Mouse (Mus musculus): ENCODE data around the gene Car5a.

Car5a gene

DNA sequence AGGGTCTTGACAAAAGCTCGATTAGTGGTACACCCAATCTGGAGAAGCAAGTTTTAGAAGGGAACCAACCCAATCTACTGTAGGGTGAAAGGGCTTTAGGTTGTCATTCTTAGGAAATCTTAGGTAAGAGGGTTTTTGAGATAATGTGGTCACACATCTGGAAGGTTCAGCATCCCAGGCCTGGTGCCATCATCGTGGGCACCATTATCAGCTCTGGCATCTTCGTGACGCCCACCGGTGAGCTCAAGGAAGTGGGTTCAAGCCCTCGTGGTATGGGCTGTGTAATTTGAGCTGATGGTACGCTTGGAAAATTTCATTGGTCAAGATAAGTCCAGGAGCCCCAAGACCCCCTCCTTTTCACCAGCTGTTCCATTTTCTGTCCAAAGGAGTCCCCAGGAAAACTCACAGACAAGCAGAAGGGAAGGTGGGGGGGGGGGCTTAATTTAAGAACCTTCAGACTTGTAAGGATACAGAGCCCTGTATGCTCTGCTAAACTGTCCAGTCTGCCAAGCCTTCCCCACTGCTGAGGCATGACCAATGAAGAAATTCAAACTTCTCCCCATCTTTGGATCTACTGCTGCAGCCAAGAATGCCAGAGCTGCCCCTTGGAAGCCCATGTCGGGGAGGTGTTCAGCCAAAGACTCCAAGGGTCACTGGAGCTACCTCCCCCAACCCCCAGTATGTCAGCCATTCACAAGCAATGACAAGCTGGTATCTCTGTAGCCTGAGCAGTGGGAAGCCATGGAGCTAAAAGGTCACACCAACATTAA, 36.1 kb downstream of the Car5a start:
- no peak for DNase-seq (ENCODE audit: low read depth in 2 of 2, low spot score in 2 of 2)

DNA sequence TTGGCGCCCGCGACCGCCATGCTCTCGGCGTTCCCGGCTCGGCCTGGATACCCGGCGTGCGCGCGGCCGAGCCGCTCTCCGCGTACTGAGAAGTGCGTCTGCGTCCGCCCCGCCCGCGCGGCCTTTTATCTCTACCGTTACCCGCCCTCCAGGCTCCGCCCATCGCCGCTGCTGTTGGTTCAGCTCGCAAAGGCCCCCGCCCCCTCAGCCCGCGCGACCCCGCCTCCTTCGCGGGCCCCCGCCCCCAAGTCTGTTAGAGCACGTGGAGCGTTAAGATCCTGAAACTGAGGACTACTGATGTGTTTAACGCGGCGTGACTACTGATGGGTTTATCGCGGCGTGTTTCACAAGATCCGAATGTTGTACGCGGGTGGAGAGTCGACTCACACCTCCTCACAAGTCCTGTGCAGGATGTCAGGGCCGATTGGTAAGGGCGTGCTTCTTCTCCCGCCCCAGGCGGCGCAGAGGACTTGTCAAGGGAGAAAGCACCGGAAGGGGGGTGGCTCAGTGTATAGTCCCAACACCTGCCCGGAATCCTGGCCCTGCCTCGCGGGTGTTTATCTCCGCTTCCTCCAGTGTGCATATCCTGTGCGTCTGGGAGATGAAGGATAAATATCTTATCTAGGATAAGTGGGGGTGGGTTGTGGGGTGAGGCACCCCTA, 37.0 kb downstream of the Car5a start, which contains the start of gene Slc7a5:
Gene Slc7a5 (minus strand): TSS at position 108 of the 662 bp plus-strand sequence.
- DNase-seq (ENCODE audit: low read depth in 2 of 2, low spot score in 2 of 2), result peak; percentile 92 to 95

DNA sequence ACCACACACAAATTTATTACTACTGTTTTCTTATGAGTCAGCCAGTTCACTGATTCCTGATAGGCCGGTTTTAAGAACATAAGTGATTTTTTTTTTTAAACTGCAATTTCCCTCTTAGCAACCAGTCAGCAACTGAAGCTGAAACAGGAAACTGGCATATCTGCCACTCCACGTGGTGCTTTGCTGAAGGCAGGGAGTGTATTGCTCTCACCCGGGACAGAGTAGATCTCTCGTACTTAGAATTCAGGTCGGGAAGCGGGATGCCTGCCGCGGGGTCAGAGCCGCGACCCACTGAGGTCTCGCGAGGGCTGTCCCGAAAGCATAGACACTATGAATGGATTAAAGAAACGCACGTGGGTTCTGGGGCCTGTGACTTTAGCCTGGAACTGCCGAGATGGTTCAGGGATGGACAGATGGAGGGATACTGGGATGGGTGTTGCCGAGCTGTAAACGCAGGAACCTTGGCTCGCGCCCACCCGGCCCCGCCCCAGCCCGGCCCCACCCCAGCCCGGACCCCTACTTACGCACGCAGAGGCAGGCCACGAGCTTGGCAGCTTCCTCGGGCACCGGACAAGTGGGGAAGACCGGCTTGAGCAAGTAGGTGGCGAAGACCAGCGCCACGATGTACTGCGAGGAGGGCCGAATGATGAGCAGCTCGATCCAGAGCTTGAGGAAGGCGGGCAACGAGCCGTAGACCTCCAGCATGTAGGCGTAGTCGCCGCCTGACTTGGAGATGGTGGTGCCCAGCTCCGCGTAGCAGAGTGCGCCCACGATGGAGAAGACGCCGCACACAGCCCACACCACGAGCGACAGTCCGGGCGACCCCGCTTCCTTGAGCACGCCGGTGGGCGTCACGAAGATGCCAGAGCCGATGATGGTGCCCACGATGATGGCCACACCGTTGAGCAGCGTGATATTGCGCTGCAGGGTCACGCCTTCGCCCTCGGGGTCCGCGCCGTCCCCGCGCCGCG, 37.9 kb downstream of the Car5a start:
- DNase-seq (ENCODE audit: low read depth in 2 of 2, low spot score in 2 of 2), result peak; percentile 12 to 26

DNA sequence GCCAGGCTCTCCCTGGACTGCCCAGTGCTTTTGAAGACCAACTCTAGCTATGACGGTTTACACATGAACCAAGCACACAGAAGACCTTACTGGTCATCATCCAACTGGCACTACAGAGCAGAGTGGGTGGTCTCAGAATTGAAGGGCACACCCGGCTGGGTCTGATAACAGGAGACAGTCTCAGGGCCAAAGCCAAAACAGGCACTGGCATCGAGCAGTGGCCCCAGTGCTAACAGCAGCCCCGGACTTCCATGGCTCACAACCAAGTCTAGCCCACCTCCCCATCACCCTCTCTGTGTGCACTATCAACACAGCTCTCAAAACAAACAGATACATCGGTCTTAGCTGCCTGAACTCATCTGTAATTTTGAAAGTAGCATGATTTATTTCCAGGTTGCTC, 38.8 kb downstream of the Car5a start:
- no peak for DNase-seq (ENCODE audit: low read depth in 2 of 2, low spot score in 2 of 2)

DNA sequence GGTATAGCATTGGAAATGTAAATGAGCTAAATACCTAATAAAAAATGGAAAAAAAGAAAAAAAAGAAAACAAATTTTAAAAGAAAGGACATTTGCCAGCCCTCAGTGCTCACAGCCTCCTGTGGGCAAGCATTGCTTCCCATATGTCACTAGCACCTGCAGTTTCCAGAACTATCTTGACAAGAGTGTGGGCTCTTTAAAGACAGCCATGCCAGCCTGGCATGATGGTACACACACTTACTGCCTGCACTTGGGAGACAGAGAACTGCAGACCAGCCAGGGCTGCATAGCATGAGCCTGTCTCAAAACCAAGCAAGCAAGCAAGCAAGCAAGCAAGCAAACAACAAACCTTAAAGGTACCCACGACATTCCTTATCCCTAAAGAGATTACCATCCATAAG, 39.3 kb downstream of the Car5a start:
- DNase-seq (ENCODE audit: low read depth in 2 of 2, low spot score in 2 of 2), result no peak

DNA sequence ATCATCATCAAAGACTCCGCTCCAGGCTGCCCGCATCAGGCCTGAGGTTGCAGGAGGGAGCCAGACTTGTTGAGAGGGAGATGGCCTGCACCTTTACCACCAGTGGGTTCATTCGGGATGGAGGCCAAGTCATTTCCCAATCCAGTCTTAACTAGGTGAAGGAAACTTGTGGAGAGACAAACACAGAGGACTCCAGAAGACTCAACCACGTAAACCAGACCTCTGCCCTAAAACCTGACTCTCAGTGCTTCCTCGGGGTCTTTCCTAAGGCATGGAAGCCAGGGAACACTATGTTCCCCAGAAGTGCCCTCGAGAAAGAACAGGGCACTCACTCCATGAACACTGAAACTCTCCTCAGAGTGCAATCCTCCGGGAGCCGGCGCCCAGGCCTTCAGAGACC, 39.7 kb downstream of the Car5a start:
- no peak for DNase-seq (ENCODE audit: low read depth in 2 of 2, low spot score in 2 of 2)

DNA sequence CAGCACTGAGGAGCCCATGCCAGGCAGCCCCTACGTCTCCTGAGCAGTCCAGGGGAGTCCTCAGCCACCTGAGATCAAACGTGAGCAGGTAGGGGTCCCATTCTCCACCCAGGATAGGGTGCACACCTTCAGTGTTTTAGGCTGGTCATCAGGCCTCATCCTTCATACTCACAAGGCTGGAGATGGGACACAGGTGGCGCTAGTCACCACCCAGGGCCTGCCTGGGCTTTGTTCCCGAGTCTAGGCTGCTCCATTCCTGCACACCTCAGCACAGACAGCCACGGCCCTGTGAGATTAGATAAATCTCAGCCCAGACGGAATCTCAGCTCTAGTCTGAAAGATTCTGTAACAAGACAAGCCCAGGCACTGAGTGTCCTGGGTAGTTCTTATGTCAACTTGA, 40.7 kb downstream of the Car5a start:
- no peak for DNase-seq (ENCODE audit: low read depth in 2 of 2, low spot score in 2 of 2)

DNA sequence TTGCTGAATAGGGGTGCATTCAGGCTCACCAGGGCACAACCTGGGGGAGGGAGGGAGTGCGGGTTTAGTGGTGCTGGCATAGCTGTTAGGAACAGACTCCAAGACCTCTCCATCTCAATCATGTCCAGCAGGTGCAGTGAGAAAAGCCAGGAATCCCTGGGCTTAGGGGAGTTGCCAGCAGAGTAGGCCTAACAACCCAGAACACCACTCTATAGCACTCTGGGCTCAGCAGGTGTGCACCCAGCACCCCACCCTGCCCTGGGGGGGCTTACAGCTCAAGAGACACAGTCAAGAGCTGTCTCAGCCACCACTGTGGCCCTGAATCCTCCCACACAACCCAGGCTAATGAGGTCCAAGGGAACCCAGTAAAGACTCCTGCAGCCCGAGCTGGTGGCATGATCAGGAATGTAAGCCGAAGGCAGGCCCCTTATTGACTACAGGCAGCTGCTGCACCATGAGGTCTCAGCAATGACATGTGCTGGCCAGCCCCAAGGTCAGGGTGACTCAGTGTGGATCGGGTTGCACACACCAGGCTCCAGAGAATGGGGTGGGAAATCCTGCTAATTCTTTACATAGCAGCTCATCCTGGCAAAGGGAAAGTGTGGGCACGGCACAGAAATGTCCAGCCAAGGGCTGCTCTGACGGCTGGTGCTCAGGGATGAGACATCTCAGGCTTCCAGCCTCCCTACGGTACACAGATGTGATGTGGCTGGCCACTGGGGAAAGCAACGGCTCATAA, 43.0 kb downstream of the Car5a start:
- no peak for DNase-seq (ENCODE audit: low read depth in 2 of 2, low spot score in 2 of 2)

DNA sequence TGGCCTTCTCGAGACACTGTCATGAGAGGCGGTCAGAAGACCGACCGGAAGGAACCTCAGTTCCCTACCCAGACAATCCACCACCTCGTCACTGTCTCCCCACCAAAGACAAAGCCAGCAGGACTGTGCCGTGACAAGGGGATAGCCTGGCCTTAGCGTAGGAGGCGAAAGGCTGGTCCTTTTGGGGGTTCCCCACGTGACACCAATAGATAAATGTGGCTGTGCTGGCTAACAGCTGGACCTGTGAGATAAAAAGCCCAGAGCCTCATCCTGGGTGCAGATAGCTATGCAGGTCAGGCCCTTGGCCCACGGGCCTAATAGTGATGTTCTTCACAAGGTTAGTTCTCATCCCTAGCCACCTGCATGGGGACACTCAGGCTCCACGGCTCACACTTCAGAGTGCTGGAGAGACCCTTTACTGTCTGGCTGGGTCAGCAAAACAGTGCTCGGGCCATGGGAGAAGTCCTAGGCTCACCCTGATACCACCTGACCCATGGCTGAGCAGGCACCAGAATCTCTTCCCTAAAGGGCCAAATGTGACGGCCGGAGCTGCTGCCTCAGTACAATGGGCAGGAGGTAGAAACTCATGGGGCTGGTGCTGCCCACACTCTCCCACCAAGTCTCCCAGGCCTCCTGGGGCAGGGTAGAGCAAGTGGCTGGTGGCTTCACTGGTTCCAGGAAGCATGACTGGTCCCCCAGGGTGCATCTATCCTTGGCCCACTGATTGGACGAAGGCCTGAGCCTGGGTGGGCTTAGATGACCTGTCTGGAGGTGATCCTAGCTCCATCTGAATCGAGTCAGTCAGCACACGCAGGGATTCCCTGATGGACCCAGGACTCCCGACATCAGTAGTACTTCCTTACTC, 45.3 kb downstream of the Car5a start:
- DNase-seq (ENCODE audit: low read depth in 2 of 2, low spot score in 2 of 2), result no peak

DNA sequence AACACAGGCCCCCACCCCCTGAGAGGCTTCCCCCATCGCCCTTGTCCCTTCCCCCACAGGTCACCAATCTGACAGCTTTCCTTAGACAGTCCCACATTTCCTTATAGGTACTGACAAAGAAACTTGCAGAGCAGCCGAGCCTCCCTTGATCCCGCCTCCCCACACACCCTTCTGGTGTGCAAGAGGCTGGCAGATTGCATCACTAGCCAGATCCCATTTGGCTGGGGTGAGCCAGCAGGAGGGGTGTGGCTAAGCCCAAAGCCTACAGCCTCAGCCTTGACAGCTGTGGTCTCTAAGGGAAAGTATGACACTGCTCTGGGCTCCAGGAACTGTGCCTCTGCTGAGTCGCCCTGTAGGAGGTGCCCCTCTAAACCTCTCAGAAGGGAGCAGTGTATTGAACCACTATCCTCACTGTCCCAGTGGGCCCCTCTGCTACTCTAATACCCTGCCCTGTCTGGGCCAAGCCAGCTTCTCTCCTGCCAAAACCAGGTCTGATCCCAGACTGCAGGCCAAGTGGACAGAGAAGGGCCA, 46.2 kb downstream of the Car5a start:
- no peak for DNase-seq (ENCODE audit: low read depth in 2 of 2, low spot score in 2 of 2)

DNA sequence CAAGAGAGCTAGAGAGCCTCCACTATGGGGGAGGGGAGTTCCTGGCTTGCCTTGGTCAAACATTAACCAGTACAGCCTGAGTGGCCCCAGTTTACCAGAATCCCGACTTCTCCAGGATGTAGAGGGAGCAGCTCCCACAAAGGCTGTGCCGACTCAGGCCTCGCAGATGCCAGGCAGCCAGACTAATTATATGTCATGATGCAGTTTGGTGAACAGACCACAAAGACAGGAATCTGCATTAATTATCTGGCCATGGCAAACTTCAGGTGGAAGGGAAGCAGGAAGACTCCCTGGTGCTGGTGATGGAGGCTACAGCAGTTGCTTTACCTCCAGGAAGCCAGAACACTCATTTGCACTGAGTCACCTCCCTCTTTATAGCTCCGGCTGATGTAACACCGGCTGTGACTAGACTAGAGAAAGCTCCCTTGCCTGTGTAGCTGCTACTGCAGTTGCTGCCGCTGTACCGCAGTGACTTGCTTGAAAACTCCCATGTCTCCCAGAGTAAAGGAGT, 46.8 kb downstream of the Car5a start:
- DNase-seq (ENCODE audit: low read depth in 2 of 2, low spot score in 2 of 2), result no peak

DNA sequence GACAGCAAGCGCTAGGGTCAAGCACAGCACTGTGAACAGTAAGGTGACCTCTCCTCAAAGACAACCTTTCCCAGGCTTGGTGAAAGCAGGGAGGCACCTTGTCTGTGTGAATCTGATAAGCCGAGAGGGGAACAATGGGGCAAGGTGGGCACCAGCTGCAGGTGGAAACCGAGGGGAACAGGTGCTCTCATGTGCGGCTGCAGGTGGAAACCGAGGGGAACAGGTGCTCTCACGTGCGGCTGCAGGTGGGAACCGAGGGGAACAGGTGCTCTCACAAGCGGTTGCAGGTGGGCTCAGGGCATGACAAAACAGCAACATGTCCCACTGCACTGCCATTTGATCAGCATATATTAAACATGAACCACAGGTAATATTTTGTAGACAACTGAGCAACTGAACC, 47.5 kb downstream of the Car5a start:
- no peak for DNase-seq (ENCODE audit: low read depth in 2 of 2, low spot score in 2 of 2)

DNA sequence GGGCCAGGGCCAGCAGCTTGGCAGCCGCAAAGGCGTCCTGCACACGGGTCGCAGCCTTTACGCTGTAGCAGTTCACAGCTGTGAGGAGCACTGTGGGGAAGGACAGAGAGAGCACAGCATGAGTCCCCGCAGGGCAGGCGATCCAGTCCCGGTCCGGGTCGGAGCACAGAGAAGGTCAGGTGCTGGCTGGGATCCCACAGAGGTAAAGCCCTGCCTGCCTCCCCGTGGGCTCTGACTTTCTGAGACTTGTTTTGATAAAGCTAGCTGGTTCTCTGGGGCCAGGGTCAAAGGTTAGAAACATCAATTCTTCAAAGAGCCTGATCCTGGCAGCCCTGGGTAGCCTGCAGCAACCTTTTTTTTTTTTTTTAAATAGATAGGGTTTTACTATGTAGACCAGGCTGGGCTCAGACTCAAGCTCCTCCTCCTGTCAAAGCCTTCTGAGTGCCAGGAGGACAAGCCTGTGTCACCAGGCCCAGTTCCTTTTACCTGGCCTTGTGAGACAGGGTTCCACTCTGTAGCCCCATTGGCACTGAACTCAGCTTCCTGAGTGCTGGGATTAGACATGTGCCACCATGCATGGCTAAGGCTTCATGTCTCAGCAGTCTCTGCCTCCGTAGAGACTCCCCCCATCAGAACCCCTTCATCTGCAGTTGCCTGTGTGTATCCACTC, 48.1 kb downstream of the Car5a start:
- no peak for DNase-seq (ENCODE audit: low read depth in 2 of 2, low spot score in 2 of 2)

DNA sequence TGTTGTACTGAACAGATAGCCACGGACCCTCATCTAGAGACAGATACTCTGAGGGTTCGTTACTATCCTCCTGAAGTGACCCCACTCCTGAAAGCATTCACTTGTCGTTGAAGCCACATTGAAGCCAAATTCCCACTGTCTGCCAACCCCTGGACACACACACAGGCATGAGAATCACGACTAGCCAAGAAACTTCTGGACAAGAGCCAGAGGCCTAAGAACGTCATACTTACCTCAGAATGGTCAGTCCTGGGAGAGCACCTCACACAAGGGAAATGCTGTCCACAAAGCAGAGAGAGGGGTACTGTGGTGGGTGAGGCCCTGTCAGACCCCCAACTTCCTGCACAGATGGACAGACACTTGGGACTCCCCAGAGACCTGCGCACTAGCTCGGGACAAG, 48.8 kb downstream of the Car5a start:
- no peak for DNase-seq (ENCODE audit: low read depth in 2 of 2, low spot score in 2 of 2)

DNA sequence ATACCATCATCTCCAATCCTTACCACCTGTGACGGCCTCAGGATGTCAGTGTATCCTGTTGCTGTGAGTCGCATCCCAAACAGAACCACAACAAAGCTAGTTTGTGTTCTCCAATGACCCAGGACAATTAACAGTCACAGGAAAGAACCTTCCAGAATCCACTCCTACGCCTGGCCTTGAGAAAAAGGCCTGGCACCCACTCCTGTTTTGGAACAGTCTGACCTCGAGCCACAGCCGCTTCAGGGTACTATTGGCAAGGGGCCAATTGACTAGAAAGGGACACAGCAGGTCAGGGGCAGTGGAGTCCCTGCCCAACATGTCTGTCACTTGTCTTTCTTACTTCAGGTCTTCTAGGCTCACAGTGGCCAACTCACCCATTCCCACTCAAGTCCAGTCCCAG, 51.8 kb downstream of the Car5a start:
- DNase-seq (ENCODE audit: low read depth in 2 of 2, low spot score in 2 of 2), result no peak

DNA sequence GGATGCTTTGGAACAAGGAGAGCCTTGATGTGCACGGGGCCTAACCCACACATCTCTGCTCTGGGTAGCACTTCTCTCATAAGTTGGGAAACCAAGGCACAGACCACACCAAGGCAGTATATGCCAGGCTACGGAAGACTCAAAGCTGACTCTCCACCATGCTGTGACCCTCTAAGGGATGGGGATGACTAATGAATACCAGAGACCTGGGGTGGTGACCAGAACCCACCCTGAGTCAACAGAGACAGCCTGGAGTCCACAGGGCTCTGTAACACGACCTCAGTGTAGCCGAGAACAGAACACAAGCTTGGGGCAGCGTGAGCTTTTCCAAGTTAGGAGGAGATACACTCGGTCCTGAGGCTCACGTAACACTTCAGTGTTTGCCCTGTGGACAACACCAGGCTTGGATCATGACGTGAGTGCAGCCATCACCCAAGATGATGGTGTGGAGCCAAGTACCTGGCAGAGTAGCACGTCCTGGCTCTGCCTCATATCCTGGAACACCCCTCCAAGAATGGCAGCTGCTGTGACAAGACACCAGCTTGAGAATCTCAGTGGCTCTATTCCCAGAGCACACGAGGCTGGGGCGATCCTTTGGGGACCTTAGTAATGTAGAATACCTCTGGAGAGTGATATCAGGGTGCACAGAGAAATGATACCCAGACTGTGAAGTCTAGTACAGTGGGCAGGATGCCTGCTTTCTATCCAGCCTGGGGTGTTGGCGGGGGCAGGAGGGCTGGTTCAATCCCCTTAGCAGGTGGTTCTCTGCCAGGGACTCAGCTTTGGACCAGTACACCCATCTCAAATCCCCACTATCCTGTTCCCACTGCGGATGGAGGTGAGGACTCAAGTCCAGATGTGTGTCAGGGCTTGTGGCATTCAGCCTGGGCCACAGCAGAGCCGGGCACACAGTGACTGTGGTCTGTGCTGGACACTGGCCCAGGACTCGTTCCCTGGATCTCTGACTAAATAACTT, 54.6 kb downstream of the Car5a start:
- DNase-seq (ENCODE audit: low read depth in 2 of 2, low spot score in 2 of 2), result no peak

DNA sequence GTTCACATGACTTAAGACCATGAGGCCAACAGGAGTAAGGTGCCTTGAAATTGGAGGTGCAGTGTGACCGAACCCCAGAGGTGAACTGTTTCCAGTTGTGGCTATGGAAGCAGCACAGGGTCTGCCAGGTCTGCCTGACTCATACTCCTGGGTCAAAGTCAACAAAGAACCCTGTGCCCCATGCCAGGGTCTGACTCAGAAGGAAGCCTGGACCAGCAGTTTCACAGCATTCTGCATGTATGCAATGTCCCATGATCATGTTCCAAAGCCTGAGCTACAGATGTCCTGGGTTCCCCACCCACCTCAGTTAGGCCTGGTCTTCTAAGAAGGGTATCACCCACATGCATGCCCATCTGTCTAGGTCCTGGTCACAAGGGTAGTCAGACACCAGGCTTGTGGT, 55.4 kb downstream of the Car5a start:
- no peak for DNase-seq (ENCODE audit: low read depth in 2 of 2, low spot score in 2 of 2)

DNA sequence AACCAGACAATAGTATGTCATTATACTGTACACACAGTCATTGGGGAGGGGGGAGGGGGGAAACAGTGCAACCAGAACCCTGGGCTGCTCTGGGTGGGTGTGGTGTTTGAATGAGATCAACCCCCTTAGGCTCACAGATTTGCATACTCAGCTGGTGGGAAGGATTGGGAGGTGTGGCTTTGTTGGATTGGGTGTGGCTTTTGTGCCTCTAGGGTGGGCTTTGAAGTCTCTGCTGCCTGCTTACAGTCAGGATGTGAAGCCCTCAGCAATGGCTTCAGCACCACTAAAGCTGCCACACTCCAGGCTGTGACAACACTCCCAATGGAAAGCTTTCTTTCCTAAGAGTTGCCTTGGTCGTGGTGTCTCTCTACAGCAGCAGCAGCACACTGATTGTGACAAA, 57.2 kb downstream of the Car5a start:
- DNase-seq (ENCODE audit: low read depth in 2 of 2, low spot score in 2 of 2), result no peak
